Comparison of ENCODE assay signal across 8 mouse cellular contexts in the genomic region with DNA sequence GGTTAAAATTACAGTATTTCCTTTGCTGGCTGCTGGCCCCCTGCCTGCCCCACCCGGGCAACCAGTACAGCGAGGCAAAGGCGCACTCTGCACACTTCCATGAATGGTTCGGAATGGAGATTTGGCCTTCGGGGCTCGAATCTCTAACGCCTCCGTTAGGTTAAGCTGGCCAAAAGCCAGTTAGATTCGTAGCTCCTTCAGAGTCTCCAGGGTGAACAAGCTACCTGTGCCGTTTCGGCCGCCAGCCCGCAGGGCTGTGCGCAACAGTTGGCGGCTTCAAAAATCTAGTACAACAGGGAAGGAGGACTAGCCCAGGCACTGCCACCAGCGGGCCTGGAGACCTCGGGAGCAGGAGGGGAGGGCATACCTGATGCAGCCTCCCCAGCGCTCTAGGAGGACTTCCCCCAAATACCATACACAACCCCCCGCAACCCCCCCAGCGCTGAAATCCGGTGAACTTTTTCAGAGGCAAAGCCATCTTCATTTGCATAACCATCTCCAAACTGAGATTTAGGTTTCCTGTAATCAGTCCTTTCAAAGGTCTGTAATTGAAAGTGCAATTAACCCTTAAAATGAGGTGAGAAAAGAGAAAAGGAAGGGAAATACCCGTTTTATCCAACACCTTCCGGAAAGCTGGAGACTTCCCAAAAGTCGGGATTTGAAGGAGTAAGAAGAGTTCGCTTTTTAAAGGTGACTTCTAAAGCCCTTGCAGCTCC. TPM values are rescaled to one million over a fixed set of nuclear protein-coding genes. Genes with fewer than 3 reads are reported as not detected.
A peak's percentile ranks its signal among the peaks of the same experiment; 100 is the strongest.
DNase-seq lines count a peak whose midpoint lies in the region; ATAC-seq and TF ChIP-seq lines count a peak whose summit lies in the region.

No protein-coding gene starts in this region.

- H3K4me3 ChIP-seq in forebrain, postnatal 0 days (ENCODE audit: low read depth, low read length) = peak overlapping the region; percentile 48
- peak overlapping the region; percentile 58 for H3K4me3 ChIP-seq in intestine, embryonic 16.5 days (ENCODE audit: low read length)

- no peaks in the 10 kb centered on the region for H3K36me3 ChIP-seq in forebrain, postnatal 0 days (ENCODE audit: insufficient read depth)
- H3K36me3 ChIP-seq in intestine, embryonic 16.5 days (ENCODE audit: control insufficient read depth, insufficient read depth, low read length) = no peaks in the 10 kb centered on the region

- no peak for TF ChIP-seq CTCF in forebrain, postnatal 0 days (IDR thresholded peaks at IDR 0.05; ENCODE audit: low read depth)

- H3K9ac ChIP-seq in forebrain, postnatal 0 days = no peak overlapping the region
- H3K9ac ChIP-seq in intestine, embryonic 16.5 days (ENCODE audit: low read depth, low read length) = peak overlapping the region; percentile 69

- DNase-seq in 3T3-L1 (ENCODE audit: low read depth, low spot score) = peak; percentile 27
- peak; percentile 34 for DNase-seq in Muller cell, postnatal 12 days (ENCODE audit: inconsistent ontology term)
- peak; percentile 3 for DNase-seq in forebrain, postnatal 0 days
- DNase-seq in B cell, adult 2 months = no peak
- no peak for DNase-seq in left cerebral cortex, adult 18-20 months (ENCODE audit: low spot score in 2 of 2)
- DNase-seq in cerebellum, adult 18-20 months = no peak

- no peaks in the 10 kb centered on the region for H3K27me3 ChIP-seq in forebrain, postnatal 0 days (ENCODE audit: insufficient read depth, low read length)
- 0 out of 2 replicates have a peak, but pooled peaks cover 3% of the 10 kb centered on the region for H3K27me3 ChIP-seq in intestine, embryonic 16.5 days (replicated peaks; ENCODE audit: control insufficient read depth, insufficient read depth, low read length)

- ATAC-seq in forebrain, postnatal 0 days = no peak
- no peak for ATAC-seq in intestine, embryonic 16.5 days
- 0 out of 2 replicates have a peak, but pooled peaks have one; percentile 15 for ATAC-seq in megakaryocyte progenitor cell, adult 5-6 weeks (replicated peaks; ENCODE audit: poor library complexity)

- H3K9me3 ChIP-seq in forebrain, postnatal 0 days (ENCODE audit: low read length) = no peaks in the 10 kb centered on the region
- H3K9me3 ChIP-seq in intestine, embryonic 16.5 days (ENCODE audit: control insufficient read depth, low read length) = no peaks in the 10 kb centered on the region

- H3K4me2 ChIP-seq in forebrain, postnatal 0 days (ENCODE audit: low read depth) = peak overlapping the region; percentile 62
- peak overlapping the region; percentile 72 for H3K4me2 ChIP-seq in intestine, embryonic 16.5 days (ENCODE audit: low read depth, low read length)

- 29% methylated on average over 25 of the region's 25 CpGs for WGBS in forebrain, postnatal 0 days
- WGBS in intestine, embryonic 16.5 days = 14% methylated on average over 25 of the region's 25 CpGs

- H3K27ac ChIP-seq in forebrain, postnatal 0 days (ENCODE audit: low read depth, low read length) = no peak overlapping the region
- no peak overlapping the region for H3K27ac ChIP-seq in intestine, embryonic 16.5 days (ENCODE audit: low read length)

- H3K4me1 ChIP-seq in forebrain, postnatal 0 days (ENCODE audit: insufficient read depth) = no peaks in the 10 kb centered on the region
- no peaks in the 10 kb centered on the region for H3K4me1 ChIP-seq in intestine, embryonic 16.5 days (ENCODE audit: control insufficient read depth, insufficient read depth, low read length)

RNA-seq across cellular contexts. Expression of a gene that starts 1.5 kb away (rescaled TPM):
- 3.9 and 4.8 TPM in 2 replicates for total RNA-seq in forebrain, postnatal 0 days (2014; rRNA removed)
- 10.7 and 12.7 TPM in 2 replicates for polyA plus RNA-seq in forebrain, postnatal 0 days (2015; fragmentation: Nextera tagmentation; extraction: Ambion mirVana)
- polyA plus RNA-seq in intestine, embryonic 16.5 days (2015; fragmentation: Nextera tagmentation; extraction: Ambion mirVana) = 26.3 and 26.6 TPM in 2 replicates
- total RNA-seq in megakaryocyte progenitor cell, adult 5-6 weeks (2015) = 1.7 and 2.0 TPM in 2 replicates
- 0.30 and 0.33 TPM in 2 replicates for total RNA-seq in megakaryocyte progenitor cell, adult 5-6 weeks (2017)
- 10 to 100 TPM; 20.1 to 23.2 TPM for total RNA-seq in left cerebral cortex, adult 18-20 months (2021)

Comparison
In these comparisons a context has a peak if more than half of its experiments do, and no peak if none do; other contexts are left out.
1. DNase-seq: peak in 3T3-L1 (single experiment), Muller cell, postnatal 12 days (single experiment) and forebrain, postnatal 0 days (single experiment); none in B cell, adult 2 months (0 of 2), left cerebral cortex, adult 18-20 months (0 of 2) and cerebellum, adult 18-20 months (0 of 2).